Mouse (Mus musculus): ENCODE data around the gene Psap.

Psap gene

GRCm38 (mm10) chr10:60350077-60350804 is 72.8 kb downstream of the Psap start:
- DNase-seq = peak; percentile 94

- DNase-seq = peak; percentile 99
Measured at GRCm38 (mm10) chr10:60350805-60351167, 73.4 kb downstream of the Psap start.

GRCm38 (mm10) chr10:60351248-60351647 is 73.8 kb downstream of the Psap start:
- DNase-seq = peak; percentile 97

DNA sequence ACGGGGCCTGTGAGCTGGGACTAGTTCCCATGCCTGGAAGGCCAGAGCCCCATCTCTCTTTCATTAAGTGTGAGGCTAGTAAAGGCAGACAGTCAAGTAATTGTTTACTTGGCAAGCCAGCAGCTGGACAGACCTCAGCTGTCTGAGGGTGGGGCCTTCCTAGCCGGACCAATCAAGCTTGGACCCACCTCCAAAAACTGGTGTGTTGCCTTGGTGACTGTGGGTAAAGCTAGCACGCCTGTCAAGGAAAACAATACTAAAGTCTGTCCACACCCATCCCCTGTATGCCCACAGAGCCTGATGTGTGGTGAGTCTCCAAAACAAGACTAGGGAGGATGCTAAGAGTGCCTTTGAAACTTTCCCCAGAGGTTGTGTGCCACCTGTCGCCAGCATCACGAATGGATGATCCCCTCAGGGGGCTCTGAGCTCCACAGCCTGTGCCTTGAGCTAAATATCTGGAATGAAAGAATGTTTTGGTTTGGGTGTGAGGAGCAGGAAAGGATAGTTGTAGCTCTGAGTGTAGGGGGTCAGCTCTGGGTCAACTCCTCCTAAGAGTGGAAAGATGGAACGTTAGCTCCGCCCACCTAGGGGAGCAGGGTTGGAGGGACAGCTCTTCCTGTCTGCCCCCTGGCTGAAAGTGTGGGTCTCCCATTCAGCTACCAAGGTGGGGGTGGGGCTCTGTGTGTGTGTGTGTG is 74.5 kb downstream of the Psap start:
- DNase-seq = peak; percentile 99

Measured in heart, adult 11 months (tissue).